Mouse (Mus musculus): ENCODE measurements around the gene Csnka2ip. TPM values are rescaled to one million over a fixed set of nuclear protein-coding genes. Genes with fewer than 3 reads are reported as not detected.

Gene Csnka2ip
- total RNA-seq, 2 experiments from 2014 or later = not detected

Other genes with a start within 250 kb of the Csnka2ip start
- gene 4930453N24Rik, start 168.8 kb upstream of the Csnka2ip start, total RNA-seq (2021) = 10 to 100 TPM; 22.3 to 23.8 TPM
- gene Zfp654, start 249.2 kb upstream of the Csnka2ip start, total RNA-seq (2021) = 1 to 10 TPM; 8.8 to 9.9 TPM
- 10 to 100 TPM; 38.2 to 44.0 TPM for gene Cggbp1, start 249.6 kb upstream of the Csnka2ip start, total RNA-seq (2021)